Mouse (Mus musculus) G1E (cell line): ENCODE results near the gene Myo3b. TPM values are rescaled to one million over a fixed set of nuclear protein-coding genes. Genes with fewer than 3 reads are reported as not detected.

Source experiments
- ATAC-seq: 2 replicates; pipeline ENCODE4 v1.8.0; 2016; ENCODE audit warnings: mild to moderate bottlenecking; ENCODE audit not compliant: insufficient number of reproducible peaks, poor library complexity, low FRiP score, severe bottlenecking; ENCODE audit errors: extremely low read depth
- DNase-seq: peaks from one replicate; pipeline ENCODE4 v3.0.0; 2012; ENCODE audit warnings: low spot score
- H3K27me3 ChIP-seq: 2 replicates; pipeline ENCODE4 v1.6.1; 2012; ENCODE audit warnings: mild to moderate bottlenecking, low read length, inconsistent platforms; ENCODE audit not compliant: insufficient read depth
- H3K36me3 ChIP-seq: replicated peaks from 2 replicates; pipeline ENCODE3; 2012; ENCODE audit warnings: mild to moderate bottlenecking, inconsistent platforms
- H3K4me1 ChIP-seq: 2 replicates; pipeline ENCODE4 v1.6.1; 2012; ENCODE audit warnings: low read depth, low read length, inconsistent platforms, mixed read lengths; ENCODE audit not compliant: insufficient read depth
- H3K4me3 ChIP-seq: 2 replicates; pipeline ENCODE4 v1.5.1; 2012; ENCODE audit warnings: low read depth, mild to moderate bottlenecking, inconsistent platforms, low read length, moderate library complexity, mixed read lengths
- H3K9me3 ChIP-seq: replicated peaks from 2 replicates; pipeline ENCODE4 v1.6.1; 2012; ENCODE audit warnings: inconsistent platforms
- CTCF ChIP-seq: IDR thresholded peaks from 2 replicates; pipeline ENCODE4 v1.5.1; 2012; ENCODE audit warnings: low read depth, low read length, inconsistent platforms, mixed read lengths
- GATA1 ChIP-seq: IDR thresholded peaks from 2 replicates; pipeline ENCODE4 v1.6.1; 2012; ENCODE audit warnings: borderline replicate concordance, low read length, inconsistent platforms, mixed read lengths
- GATA2 ChIP-seq: IDR thresholded peaks from 2 replicates; pipeline ENCODE4 v1.6.1; 2012; ENCODE audit warnings: low read depth, low read length, inconsistent platforms, borderline replicate concordance
- POLR2AphosphoS5 ChIP-seq: IDR thresholded peaks from 2 replicates; pipeline ENCODE4 v1.6.1; 2012; ENCODE audit warnings: low read depth, low read length, inconsistent platforms; ENCODE audit not compliant: insufficient replicate concordance
- TAL1 ChIP-seq: conservative IDR thresholded peaks from 2 replicates; pipeline ENCODE4 v1.6.1; 2012; ENCODE audit warnings: low read depth, low read length, inconsistent platforms, mixed read lengths
- polyA plus RNA-seq: library from polyadenylated mRNA; stranded (reverse); fragments of >175 nt; gene quantifications from 2 replicates; pipeline ENCODE4 v1.2.3, GENCODE M21; 2012
- total RNA-seq, 2 experiments: library from RNA; stranded (forward) in 1 of 2; stranded (reverse) in 1 of 2; fragments of 200-1000 nt in 1 of 2; fragments of >200 nt in 1 of 2; fragmentation: Nextera tagmentation in 1 of 2; gene quantifications; 2 replicates each; pipeline ENCODE4 v1.2.3; 2014 to 2017

Gene Myo3b
- total and polyA plus RNA-seq, 3 experiments, result 0.05 TPM; not detected in 2

DNA sequence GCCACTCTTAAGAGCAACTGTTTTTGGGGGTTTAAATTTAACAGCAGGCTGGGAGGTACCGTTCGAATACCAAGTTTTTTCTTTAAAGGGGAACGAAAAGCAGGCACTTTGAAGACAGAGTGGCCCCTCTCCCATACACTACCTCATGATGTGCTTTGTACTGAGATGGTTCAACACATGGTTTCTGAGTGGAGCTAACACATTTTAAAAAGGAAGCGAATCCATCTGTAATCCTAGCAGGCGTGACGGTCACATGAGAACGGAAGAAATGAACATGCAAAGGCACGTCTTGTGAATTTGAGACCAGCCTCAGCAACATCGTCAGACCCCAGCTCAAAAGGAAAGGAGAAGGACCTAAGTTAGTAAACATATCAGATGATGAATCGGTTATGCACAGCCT lies 87.4 kb downstream of the Myo3b start:
- H3K27me3 ChIP-seq, result no peaks in the 10 kb centered on the region
- H3K4me3 ChIP-seq, result no peak overlapping the region
- no peaks in the 10 kb centered on the region for H3K36me3 ChIP-seq
- TF ChIP-seq GATA1, result no peak
- TF ChIP-seq CTCF, result no peak
- no peak for TF ChIP-seq TAL1
- TF ChIP-seq POLR2AphosphoS5, result no peak
- no peak for TF ChIP-seq GATA2
- no peaks in the 10 kb centered on the region for H3K4me1 ChIP-seq
- ATAC-seq, result no peak
- DNase-seq, result no peak
- H3K9me3 ChIP-seq, result no peaks in the 10 kb centered on the region

DNA sequence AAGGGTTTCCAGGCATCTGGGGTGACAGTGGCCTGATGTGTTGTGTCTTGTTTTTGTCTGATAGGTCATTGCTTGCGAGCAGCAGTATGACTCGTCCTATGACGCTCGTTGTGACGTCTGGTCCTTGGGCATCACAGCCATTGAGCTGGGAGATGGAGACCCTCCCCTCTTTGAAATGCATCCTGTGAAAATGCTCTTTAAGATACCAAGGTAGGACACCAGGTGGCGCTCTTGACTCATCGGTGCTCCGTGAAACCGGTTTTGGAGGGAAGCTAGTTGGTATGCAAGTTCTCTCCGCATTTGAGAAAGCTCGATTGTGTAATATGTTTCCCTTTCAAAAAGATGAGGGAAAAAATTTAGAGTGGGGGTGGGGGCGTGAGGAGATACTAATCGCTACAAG lies 87.9 kb downstream of the Myo3b start:
- no peaks in the 10 kb centered on the region for H3K9me3 ChIP-seq
- H3K27me3 ChIP-seq, result no peaks in the 10 kb centered on the region
- no peak overlapping the region for H3K4me3 ChIP-seq
- DNase-seq, result peak; percentile 26
- ATAC-seq, result no peak
- H3K4me1 ChIP-seq, result no peaks in the 10 kb centered on the region
- no peak for TF ChIP-seq GATA2
- TF ChIP-seq POLR2AphosphoS5, result no peak
- peak; percentile 66 for TF ChIP-seq CTCF
- no peak for TF ChIP-seq GATA1
- TF ChIP-seq TAL1, result no peak
- no peaks in the 10 kb centered on the region for H3K36me3 ChIP-seq

DNA sequence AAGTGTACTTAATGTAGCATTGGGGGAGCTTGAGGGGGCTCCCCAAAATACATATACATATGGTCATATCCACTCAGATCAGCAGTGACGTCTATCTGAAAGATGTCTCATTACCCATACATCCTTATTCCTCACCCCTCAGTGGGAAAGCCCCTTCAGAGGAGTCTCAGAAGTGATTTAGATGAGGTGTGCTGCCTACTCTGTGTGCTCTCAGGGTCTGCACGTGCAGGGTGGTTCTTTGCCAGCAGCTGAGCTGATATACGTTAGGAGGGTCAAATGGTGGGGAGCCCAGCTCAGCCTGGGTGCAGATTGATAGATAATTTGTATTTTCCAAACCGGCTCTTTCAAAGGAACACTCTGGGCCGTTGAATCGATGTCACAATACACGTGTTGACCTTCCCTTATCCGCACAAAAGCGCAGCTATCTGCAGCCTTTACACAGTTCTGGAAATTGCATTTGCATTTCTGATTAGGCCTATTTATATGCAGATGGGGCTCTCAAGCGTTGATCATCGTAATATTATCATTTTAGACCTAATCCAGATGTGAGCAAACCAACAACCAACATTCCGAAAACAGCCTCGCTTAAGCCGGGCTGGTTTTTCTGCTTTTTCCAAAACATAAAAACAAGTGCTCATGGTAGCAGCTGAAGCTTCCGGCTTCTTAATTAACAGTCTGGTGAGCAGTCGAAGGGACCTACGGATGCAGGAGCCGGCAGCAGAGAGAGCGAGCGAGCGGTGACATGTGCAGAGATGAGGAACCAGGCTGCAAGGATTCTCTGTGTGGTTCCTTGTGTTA lies 88.6 kb downstream of the Myo3b start:
- TF ChIP-seq GATA2 (no peak), GATA1 (no peak)
- DNase-seq (no peak), ATAC-seq (no peak)
- Histone ChIP-seq H3K9me3 (no peaks in the 10 kb centered on the region), H3K36me3 (no peaks in the 10 kb centered on the region), H3K4me1 (no peaks in the 10 kb centered on the region), H3K27me3 (0 out of 2 replicates have a peak, but pooled peaks cover under 1% of the 10 kb centered on the region), H3K4me3 (no peak overlapping the region)

DNA sequence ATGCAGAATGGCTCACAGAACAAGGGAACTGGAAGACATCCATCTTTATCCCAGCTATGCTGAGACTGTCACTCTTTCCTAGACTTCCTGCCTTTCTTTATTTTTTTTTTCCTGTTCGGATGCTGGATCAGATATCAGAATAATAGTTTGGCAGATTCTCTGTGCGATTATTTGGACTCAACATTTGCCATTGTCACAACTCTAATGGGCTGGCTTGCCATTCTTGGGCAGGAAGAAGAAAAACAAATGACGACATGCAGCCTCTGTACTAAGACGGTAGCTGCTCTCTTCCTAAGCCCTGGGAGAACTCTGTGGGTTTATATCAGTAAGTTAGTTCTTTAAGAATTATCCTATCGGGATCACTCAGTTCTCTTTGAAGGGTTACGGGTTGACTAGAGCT lies 89.7 kb downstream of the Myo3b start:
- DNase-seq, result no peak
- no peaks in the 10 kb centered on the region for H3K4me1 ChIP-seq
- 0 out of 2 replicates have a peak, but pooled peaks cover 4% of the 10 kb centered on the region for H3K27me3 ChIP-seq
- no peak overlapping the region for H3K4me3 ChIP-seq
- TF ChIP-seq CTCF (no peak), TAL1 (no peak), GATA2 (no peak), POLR2AphosphoS5 (no peak)
- H3K36me3 ChIP-seq, result no peaks in the 10 kb centered on the region
- no peaks in the 10 kb centered on the region for H3K9me3 ChIP-seq
- ATAC-seq, result no peak

DNA sequence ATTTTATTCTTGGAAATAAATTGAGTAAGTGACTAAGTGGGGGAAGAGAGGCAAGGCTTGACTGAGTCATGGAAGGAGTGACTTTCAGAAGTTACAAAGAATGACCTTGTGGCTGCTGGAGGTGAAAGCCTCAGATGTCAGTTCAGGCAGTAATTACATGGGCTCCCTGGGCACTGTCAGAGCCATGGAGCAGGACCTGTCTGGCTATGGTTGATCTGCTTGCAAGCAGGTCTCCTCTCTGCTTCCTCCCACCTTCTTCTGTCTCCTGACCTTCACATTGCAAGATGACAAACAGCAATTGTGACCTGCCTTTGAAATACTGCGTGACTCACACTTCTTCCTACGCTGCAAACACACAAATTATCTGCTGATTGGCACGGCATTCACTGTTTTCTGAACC lies 90.6 kb downstream of the Myo3b start:
- no peaks in the 10 kb centered on the region for H3K36me3 ChIP-seq
- no peaks in the 10 kb centered on the region for H3K9me3 ChIP-seq
- H3K4me1 ChIP-seq, result no peaks in the 10 kb centered on the region
- H3K27me3 ChIP-seq, result 0 out of 2 replicates have a peak, but pooled peaks cover 4% of the 10 kb centered on the region
- H3K4me3 ChIP-seq, result no peak overlapping the region
- DNase-seq, result no peak
- no peak for TF ChIP-seq GATA1
- no peak for TF ChIP-seq POLR2AphosphoS5
- ATAC-seq, result no peak

DNA sequence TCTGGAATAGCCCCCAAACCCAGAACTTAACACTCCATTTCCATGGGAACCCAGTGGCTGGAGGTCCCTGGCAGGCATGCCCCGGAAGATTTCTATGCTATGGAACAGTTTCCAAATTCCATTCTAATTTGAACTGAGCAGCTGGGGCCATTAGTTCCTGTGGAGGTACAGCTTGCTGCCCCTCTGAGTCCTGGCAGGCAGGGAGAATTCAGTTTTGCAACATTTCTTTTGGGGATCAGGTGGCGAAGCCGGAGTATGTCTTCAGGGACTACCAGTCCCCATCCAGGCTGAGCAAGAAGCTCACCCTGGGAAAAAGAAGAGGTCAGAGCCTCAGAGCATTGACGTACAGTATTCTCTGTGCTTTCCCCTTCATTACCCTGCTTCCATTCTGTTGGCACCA lies 94.4 kb downstream of the Myo3b start:
- H3K4me3 ChIP-seq, result no peak overlapping the region
- no peaks in the 10 kb centered on the region for H3K36me3 ChIP-seq
- no peaks in the 10 kb centered on the region for H3K9me3 ChIP-seq
- no peak for TF ChIP-seq GATA2
- no peak for TF ChIP-seq POLR2AphosphoS5
- 0 out of 2 replicates have a peak, but pooled peaks cover 4% of the 10 kb centered on the region for H3K27me3 ChIP-seq
- DNase-seq, result no peak
- ATAC-seq, result no peak
- H3K4me1 ChIP-seq, result no peaks in the 10 kb centered on the region
